Mouse (Mus musculus) intestine, embryonic 14.5 days (tissue): ENCODE measurements around the gene Anxa9. TPM values are rescaled to one million over a fixed set of nuclear protein-coding genes. Genes with fewer than 3 reads are reported as not detected.
A peak's percentile ranks its signal among the peaks of the same experiment; 100 is the strongest.

ENCODE experiments used
- ATAC-seq: fragments of 200-750 bp; cut with Nextera tagmentation; replicated peaks from 2 replicates; pipeline ENCODE4 v1.8.0; 2017; ENCODE audit warnings: low read depth, moderate number of reproducible peaks, moderate TSS enrichment, moderate library complexity; ENCODE audit not compliant: low FRiP score, low TSS enrichment
- DNase-seq: peaks from one replicate; pipeline ENCODE4 v3.0.0-alpha.2; 2018; ENCODE audit warnings: low spot score
- H3K27ac ChIP-seq: fragments of 300-500 bp; sonication (generic); 2 replicates; pipeline ENCODE4 v1.5.1; 2014; ENCODE audit warnings: low read depth, mild to moderate bottlenecking, control low read depth
- H3K27me3 ChIP-seq: fragments of 300-500 bp; sonication (generic); replicated peaks from 2 replicates; pipeline ENCODE4 v1.6.1; 2014; ENCODE audit warnings: low read length, control low read depth; ENCODE audit not compliant: control insufficient read depth, insufficient read depth
- H3K36me3 ChIP-seq: fragments of 300-500 bp; sonication (generic); 2 replicates; pipeline ENCODE4 v1.6.1; 2014; ENCODE audit warnings: low read length, control low read depth; ENCODE audit not compliant: control insufficient read depth, insufficient read depth
- H3K4me1 ChIP-seq: fragments of 300-500 bp; sonication (generic); replicated peaks from 2 replicates; pipeline ENCODE4 v1.6.1; 2014; ENCODE audit warnings: low read length, control low read depth, mixed read lengths; ENCODE audit not compliant: control insufficient read depth, insufficient read depth
- H3K4me2 ChIP-seq: fragments of 300-500 bp; sonication (generic); 2 replicates; pipeline ENCODE4 v1.6.1; 2014; ENCODE audit warnings: low read length
- H3K4me3 ChIP-seq: fragments of 300-500 bp; sonication (generic); 2 replicates; pipeline ENCODE4 v1.5.1; 2014; ENCODE audit warnings: low read depth, low read length, control low read depth, mixed read lengths
- H3K9ac ChIP-seq: fragments of 300-500 bp; sonication (generic); 2 replicates; pipeline ENCODE4 v1.6.1; 2014; ENCODE audit warnings: mild to moderate bottlenecking, low read length
- H3K9me3 ChIP-seq: fragments of 300-500 bp; sonication (generic); 2 replicates; pipeline ENCODE4 v1.6.1; 2016; ENCODE audit warnings: low read length, control low read depth; ENCODE audit not compliant: control insufficient read depth
- WGBS: fragments of 180-500 bp; shearing (Covaris S2); extraction: QIAGEN DNeasy Blood & Tissue Kit; methylation state at CpG from one replicate; pipeline ENCODE4 v1.1.7; 2014; 5-methylcytosine and 5-hydroxymethylcytosine counted together
- polyA plus RNA-seq: library from polyadenylated mRNA; unstranded; fragments of >200 nt; fragmentation: Nextera tagmentation; extraction: Ambion mirVana; gene quantifications from 2 replicates; pipeline ENCODE4 v1.2.1, GENCODE M21; 2014

Anxa9 gene
- polyA plus RNA-seq, 1 experiment from 2014 or later, result 1.6 TPM

GRCm38 (mm10) chr3:95250783-95251424 is 56.1 kb downstream of the Anxa9 start, which contains the start of gene Bnipl:
Gene Bnipl (minus strand): TSS chr3:95251193.
- no peak for DNase-seq
- Histone ChIP-seq H3K4me1 (no peaks in the 10 kb centered on the region), H3K4me2 (no peak within 1 kb of the TSS), H3K27me3 (no peaks in the 10 kb centered on the region), H3K27ac (no peak within 1 kb of the TSS), H3K36me3 (peaks cover 27% of the 10 kb centered on the region), H3K9ac (no peak within 1 kb of the TSS), H3K9me3 (no peaks in the 10 kb centered on the region), H3K4me3 (no peak within 1 kb of the TSS)
- 43% methylated on average over 7 of the region's 7 CpGs for WGBS
- ATAC-seq, result 0 out of 2 replicates have a peak, but pooled peaks have one; percentile 15

- H3K27ac ChIP-seq, result no peak overlapping the region
- no peaks in the 10 kb centered on the region for H3K27me3 ChIP-seq
- H3K4me1 ChIP-seq, result no peaks in the 10 kb centered on the region
- H3K9me3 ChIP-seq, result no peaks in the 10 kb centered on the region
- WGBS, result 75% methylated on average over 5 of the region's 5 CpGs
- no peak overlapping the region for H3K4me2 ChIP-seq
- H3K36me3 ChIP-seq, result peaks cover 22% of the 10 kb centered on the region
- H3K4me3 ChIP-seq, result no peak overlapping the region
- no peak for ATAC-seq
- H3K9ac ChIP-seq, result no peak overlapping the region
- DNase-seq, result no peak
Measured at GRCm38 (mm10) chr3:95250361-95250760, 56.6 kb downstream of the Anxa9 start.

GRCm38 (mm10) chr3:95247660-95248336 is 59.2 kb downstream of the Anxa9 start:
- Histone ChIP-seq H3K4me2 (no peak overlapping the region), H3K4me3 (no peak overlapping the region), H3K27ac (no peak overlapping the region), H3K27me3 (no peaks in the 10 kb centered on the region), H3K36me3 (0 out of 2 replicates have a peak, but pooled peaks cover under 1% of the 10 kb centered on the region), H3K9me3 (no peaks in the 10 kb centered on the region), H3K9ac (no peak overlapping the region), H3K4me1 (no peaks in the 10 kb centered on the region)
- DNase-seq (no peak), ATAC-seq (no peak)
- WGBS, result 61% methylated on average over 1 of the region's 1 CpGs

GRCm38 (mm10) chr3:95246465-95247231 is 60.3 kb downstream of the Anxa9 start:
- no peaks in the 10 kb centered on the region for H3K9me3 ChIP-seq
- DNase-seq (no peak), ATAC-seq (no peak)
- no peak overlapping the region for H3K4me2 ChIP-seq
- no peaks in the 10 kb centered on the region for H3K27me3 ChIP-seq
- H3K27ac ChIP-seq, result no peak overlapping the region
- H3K4me3 ChIP-seq, result no peak overlapping the region
- 88% methylated on average over 5 of the region's 5 CpGs for WGBS
- H3K36me3 ChIP-seq, result no peaks in the 10 kb centered on the region
- no peaks in the 10 kb centered on the region for H3K4me1 ChIP-seq
- no peak overlapping the region for H3K9ac ChIP-seq

Other genes starting within 250 kb of the Anxa9 start
- 12.5 and 16.0 TPM in 2 replicates for gene Pip5k1a, start 200.2 kb downstream of the Anxa9 start, polyA plus RNA-seq
- 143 and 149 TPM in 2 replicates for gene Vps72, start 196.2 kb downstream of the Anxa9 start, polyA plus RNA-seq
- gene Tmod4, start 182.7 kb downstream of the Anxa9 start, polyA plus RNA-seq, result 0.91 and 1.7 TPM in 2 replicates
- 70.3 and 72.9 TPM in 2 replicates for gene Scnm1, start 173.2 kb downstream of the Anxa9 start, polyA plus RNA-seq
- gene Lysmd1, start 173.1 kb downstream of the Anxa9 start, polyA plus RNA-seq, result 8.0 and 10.1 TPM in 2 replicates
- 3.2 TPM in 2 replicates for gene Tnfaip8l2, start 164.8 kb downstream of the Anxa9 start, polyA plus RNA-seq
- 4.8 and 5.3 TPM in 2 replicates for gene Sema6c, start 146.7 kb downstream of the Anxa9 start, polyA plus RNA-seq
- 10.8 and 10.9 TPM in 2 replicates for gene Gabpb2, start 89.3 kb downstream of the Anxa9 start, polyA plus RNA-seq
- gene Cdc42se1, start 78.4 kb downstream of the Anxa9 start, polyA plus RNA-seq, result 92.6 and 98.7 TPM in 2 replicates
- gene Mllt11, start 75.0 kb downstream of the Anxa9 start, polyA plus RNA-seq, result 38.5 and 38.9 TPM in 2 replicates
- gene Gm128, start 65.6 kb downstream of the Anxa9 start, polyA plus RNA-seq, result 0.26 and 0.40 TPM in 2 replicates
- 1.0 and 1.7 TPM in 2 replicates for gene Bnipl, start 56.0 kb downstream of the Anxa9 start, polyA plus RNA-seq
- gene Mindy1, start 25.8 kb downstream of the Anxa9 start, polyA plus RNA-seq, result 38.5 and 39.8 TPM in 2 replicates
- 16.5 and 20.6 TPM in 2 replicates for gene Prune1, start 25.1 kb downstream of the Anxa9 start, polyA plus RNA-seq
- gene Cers2, start 7.6 kb upstream of the Anxa9 start, polyA plus RNA-seq, result 130 and 143 TPM in 2 replicates
- gene Setdb1, start 50.0 kb upstream of the Anxa9 start, polyA plus RNA-seq, result 45.2 and 51.3 TPM in 2 replicates
- gene 4930558C23Rik, start 95.7 kb upstream of the Anxa9 start, polyA plus RNA-seq, result not detected in 2 replicates
- 31.0 and 37.1 TPM in 2 replicates for gene Arnt, start 127.2 kb upstream of the Anxa9 start, polyA plus RNA-seq
- 8.1 and 9.3 TPM in 2 replicates for gene Ctsk, start 192.1 kb upstream of the Anxa9 start, polyA plus RNA-seq
- gene Ctss, start 219.6 kb upstream of the Anxa9 start, polyA plus RNA-seq, result 22.4 and 26.6 TPM in 2 replicates